Mouse (Mus musculus): ENCODE data around the gene Lgr4. TPM values are rescaled to one million over a fixed set of nuclear protein-coding genes. Genes with fewer than 3 reads are reported as not detected.

Lgr4 gene
- polyA plus RNA-seq, 1 experiment from 2014 or later = 18.2 TPM

DNA sequence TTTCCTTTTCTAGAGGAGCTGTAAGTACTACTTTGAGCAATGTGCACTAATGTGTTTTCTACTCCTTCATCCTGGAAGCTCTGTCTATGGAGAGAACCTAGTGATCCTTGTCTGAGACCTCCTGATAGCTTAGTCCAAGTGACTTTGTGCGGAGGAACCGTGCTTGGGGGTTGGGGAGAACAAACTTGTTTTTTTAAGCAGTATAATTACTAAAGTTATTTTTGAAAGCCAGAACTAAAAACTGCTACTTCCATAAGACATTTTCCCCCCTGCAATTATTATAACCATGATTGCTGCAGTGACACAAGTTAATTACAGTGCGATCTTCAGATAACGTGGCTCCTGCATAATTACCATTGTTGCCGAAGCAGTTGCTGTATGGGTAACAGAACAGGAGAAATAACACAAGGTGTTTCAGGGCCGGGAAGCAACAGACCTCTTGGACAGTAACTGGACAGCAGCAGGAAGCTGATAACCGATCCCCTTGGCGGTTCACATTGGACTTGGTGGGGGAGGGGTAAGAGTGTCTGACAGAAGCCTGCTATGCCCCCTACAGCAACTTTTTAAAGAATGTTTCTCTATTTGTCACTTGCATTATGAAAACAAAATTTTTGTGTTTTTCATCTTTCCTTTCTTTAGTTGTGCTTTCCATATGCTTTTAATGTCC, 53.4 kb downstream of the Lgr4 start:
- Histone ChIP-seq H3K4me1 (peaks cover 13% of the 10 kb centered on the region), H3K9ac (no peak overlapping the region), H3K27ac (no peak overlapping the region), H3K4me3 (no peak overlapping the region), H3K36me3 (peaks cover 3% of the 10 kb centered on the region; the same call in 1 of the 2 replicates), H3K27me3 (replicated peaks) (no peaks in the 10 kb centered on the region), H3K9me3 (no peaks in the 10 kb centered on the region), H3K4me2 (replicated peaks) (no peak overlapping the region)
- 66% methylated on average over 8 of the region's 8 CpGs for WGBS
- no peak for ATAC-seq (ENCODE audit: low FRiP score, low read depth)

DNA sequence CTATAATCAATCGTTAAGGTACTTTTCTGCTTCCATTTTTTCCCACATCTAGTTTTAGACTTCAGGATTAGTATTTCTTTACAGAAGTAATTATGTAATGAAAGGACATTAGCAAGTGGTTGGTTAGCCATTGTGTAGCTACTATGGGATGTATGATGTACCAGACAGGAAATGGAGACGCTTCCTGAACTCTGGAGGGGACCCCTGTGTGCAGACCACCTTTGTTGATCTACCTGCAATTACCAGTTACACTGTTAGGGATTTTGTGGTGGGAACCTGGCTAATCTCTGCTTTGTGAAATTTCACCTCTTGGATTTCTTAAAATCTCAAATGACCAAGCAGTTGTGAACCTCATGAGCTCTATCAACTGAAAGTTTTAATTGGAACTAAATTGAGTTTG, 54.9 kb downstream of the Lgr4 start:
- H3K9me3 ChIP-seq = no peaks in the 10 kb centered on the region
- no peak overlapping the region for H3K4me2 ChIP-seq (replicated peaks)
- H3K36me3 ChIP-seq = peaks cover 3% of the 10 kb centered on the region; the same call in 1 of the 2 replicates
- 95% methylated on average over 2 of the region's 2 CpGs for WGBS
- no peak for ATAC-seq (ENCODE audit: low FRiP score, low read depth)
- peaks cover 13% of the 10 kb centered on the region for H3K4me1 ChIP-seq
- H3K27ac ChIP-seq = no peak overlapping the region
- no peaks in the 10 kb centered on the region for H3K27me3 ChIP-seq (replicated peaks)
- H3K4me3 ChIP-seq = no peak overlapping the region
- no peak overlapping the region for H3K9ac ChIP-seq

DNA sequence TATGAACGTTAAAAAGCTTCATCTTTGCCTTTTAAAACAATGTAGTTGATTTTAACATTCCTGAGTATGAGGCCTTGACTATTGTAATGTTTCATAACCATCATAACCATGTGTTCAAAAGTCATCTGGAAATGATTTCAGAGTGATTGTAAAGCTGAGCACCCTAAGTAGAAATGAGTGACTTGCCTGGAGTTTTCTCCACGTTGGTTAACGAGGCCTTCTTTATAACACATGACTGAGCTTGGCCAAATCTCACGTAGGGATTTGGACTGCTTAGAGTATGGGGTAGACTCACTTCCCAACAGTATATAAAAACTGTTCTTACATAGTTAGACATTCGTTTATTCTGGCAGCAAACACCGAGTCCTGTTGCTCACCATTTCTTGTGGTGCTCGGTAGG, 55.5 kb downstream of the Lgr4 start:
- no peak for ATAC-seq (ENCODE audit: low FRiP score, low read depth)
- Histone ChIP-seq H3K4me1 (peaks cover 13% of the 10 kb centered on the region), H3K27ac (no peak overlapping the region), H3K4me2 (replicated peaks) (no peak overlapping the region), H3K9ac (no peak overlapping the region), H3K27me3 (replicated peaks) (no peaks in the 10 kb centered on the region), H3K4me3 (no peak overlapping the region), H3K36me3 (peaks cover 3% of the 10 kb centered on the region; the same call in 1 of the 2 replicates), H3K9me3 (no peaks in the 10 kb centered on the region)
- 86% methylated on average over 7 of the region's 7 CpGs for WGBS

DNA sequence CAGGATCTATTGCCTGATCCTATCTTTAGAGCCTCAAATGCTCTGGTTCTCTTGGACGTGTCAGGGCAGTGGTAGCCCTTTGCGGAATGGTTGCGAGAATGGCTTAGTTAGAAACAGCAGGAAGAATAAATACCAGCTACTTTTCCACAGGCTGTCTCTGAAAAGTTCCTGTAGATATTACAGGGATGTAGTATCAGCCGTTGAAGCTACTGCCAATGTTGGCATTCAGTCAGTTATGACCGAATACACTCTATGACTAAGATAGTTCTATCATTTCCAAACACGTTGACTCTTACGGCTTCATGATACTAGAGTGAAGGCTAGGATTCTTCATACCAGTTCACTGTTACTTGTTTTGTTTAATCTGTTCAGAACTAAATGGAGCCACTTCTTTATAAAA, 57.4 kb downstream of the Lgr4 start:
- WGBS = 96% methylated on average over 7 of the region's 7 CpGs
- no peak for ATAC-seq (ENCODE audit: low FRiP score, low read depth)
- Histone ChIP-seq H3K9ac (no peak overlapping the region), H3K4me1 (peaks cover 7% of the 10 kb centered on the region; the same call in 1 of the 2 replicates), H3K36me3 (peaks cover 3% of the 10 kb centered on the region; the same call in 1 of the 2 replicates), H3K9me3 (no peaks in the 10 kb centered on the region), H3K27ac (no peak overlapping the region), H3K4me3 (no peak overlapping the region), H3K27me3 (replicated peaks) (no peaks in the 10 kb centered on the region), H3K4me2 (replicated peaks) (no peak overlapping the region)

DNA sequence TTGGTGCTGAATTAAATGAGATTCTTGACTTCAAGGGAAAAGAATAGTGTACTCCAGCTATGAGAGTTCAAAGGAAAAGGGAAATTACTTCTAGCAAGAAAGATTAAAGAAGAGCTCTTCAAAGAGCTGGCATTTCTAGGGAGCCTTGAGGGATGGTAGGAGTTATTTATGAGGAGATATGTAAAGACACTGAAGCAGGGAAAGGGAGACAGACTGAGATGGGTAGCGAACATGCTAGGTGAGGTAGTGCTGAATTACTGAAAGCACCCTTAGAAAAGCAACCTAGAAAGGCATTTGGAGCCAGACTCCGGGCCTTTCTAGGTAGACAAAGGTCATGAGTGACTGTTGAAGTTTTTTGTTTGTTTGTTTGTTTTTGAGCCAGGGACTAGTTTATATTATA, 58.7 kb downstream of the Lgr4 start:
- ATAC-seq (ENCODE audit: low FRiP score, low read depth) = no peak
- no peak overlapping the region for H3K4me2 ChIP-seq (replicated peaks)
- no peak overlapping the region for H3K27ac ChIP-seq
- H3K9ac ChIP-seq = no peak overlapping the region
- no peaks in the 10 kb centered on the region for H3K9me3 ChIP-seq
- no peaks in the 10 kb centered on the region; the same call in 1 of the 2 replicates for H3K4me1 ChIP-seq
- no peak overlapping the region for H3K4me3 ChIP-seq
- 87% methylated on average over 2 of the region's 2 CpGs for WGBS
- H3K27me3 ChIP-seq (replicated peaks) = no peaks in the 10 kb centered on the region
- peaks cover 3% of the 10 kb centered on the region; the same call in 1 of the 2 replicates for H3K36me3 ChIP-seq

DNA sequence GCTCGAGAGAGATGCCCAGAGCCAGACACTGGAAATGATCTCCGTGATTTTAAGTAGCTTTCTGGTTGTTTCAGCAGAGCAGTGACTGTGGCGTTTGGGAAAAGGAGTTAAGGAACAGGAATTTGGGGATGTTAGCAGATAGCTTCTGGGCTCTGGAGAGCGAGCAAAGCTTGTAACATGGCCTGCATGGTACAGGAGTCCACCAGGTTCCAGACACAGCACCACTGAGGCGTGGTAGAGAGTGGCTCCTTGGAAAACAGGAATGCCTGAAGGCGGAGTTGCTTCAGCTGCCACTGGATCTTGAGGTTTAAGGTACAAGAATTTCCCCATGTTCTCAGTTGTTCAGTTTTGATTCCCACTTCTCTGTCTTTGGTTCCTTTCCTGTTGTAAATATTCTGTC, 59.9 kb downstream of the Lgr4 start:
- 88% methylated on average over 6 of the region's 6 CpGs for WGBS
- H3K4me3 ChIP-seq = no peak overlapping the region

DNA sequence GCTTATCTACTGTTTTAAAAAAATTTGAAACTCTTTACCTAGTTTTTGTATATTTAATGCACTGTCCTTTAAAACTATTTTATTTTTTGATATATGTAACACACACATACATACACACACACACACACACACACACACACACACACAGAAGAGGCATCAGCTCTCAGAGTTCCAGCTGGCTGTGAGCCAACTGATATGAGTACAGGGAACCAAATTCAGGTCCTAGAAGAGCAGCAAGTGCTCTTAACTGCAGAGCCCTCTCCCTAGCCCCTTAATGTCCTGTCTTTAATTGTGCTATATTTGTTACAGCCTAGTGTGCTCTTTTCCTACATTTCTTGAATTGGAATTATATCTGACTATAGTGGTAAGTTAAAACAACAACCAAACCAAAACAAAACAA, 61.8 kb downstream of the Lgr4 start:
- no peak overlapping the region for H3K9ac ChIP-seq
- H3K4me2 ChIP-seq (replicated peaks) = no peak overlapping the region

More for the DNA sequence above, 59.9 kb downstream of the Lgr4 start:
- H3K4me2 ChIP-seq (replicated peaks) = no peak overlapping the region
- H3K27me3 ChIP-seq (replicated peaks) = no peaks in the 10 kb centered on the region
- no peak overlapping the region for H3K9ac ChIP-seq
- ATAC-seq (ENCODE audit: low FRiP score, low read depth) = no peak
- H3K27ac ChIP-seq = no peak overlapping the region
- H3K36me3 ChIP-seq = peaks cover 3% of the 10 kb centered on the region; the same call in 1 of the 2 replicates
- no peaks in the 10 kb centered on the region; the same call in 1 of the 2 replicates for H3K4me1 ChIP-seq
- H3K9me3 ChIP-seq = no peaks in the 10 kb centered on the region

DNA sequence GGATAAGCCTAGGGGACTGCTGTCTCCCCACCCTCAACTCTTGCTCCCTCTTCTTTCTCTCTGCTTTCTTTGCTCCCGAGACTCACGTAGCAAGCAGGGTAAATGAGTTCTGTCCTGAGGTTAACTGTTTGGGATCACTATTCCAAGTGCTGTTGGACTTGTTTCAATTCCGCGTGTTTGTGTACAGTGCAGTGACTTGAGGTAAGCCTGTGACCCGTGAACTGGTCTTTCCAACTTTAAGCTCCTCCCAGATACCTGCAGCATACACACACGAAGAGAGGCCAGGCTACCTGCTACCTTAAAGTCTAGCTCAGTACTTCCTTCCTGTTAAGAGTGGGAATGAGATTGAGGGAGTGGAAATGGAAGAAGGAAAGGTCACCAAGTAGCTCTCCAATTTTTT, 66.0 kb downstream of the Lgr4 start:
- Histone ChIP-seq H3K4me3 (no peak overlapping the region), H3K9ac (no peak overlapping the region), H3K4me1 (peaks cover 28% of the 10 kb centered on the region), H3K27me3 (replicated peaks) (no peaks in the 10 kb centered on the region), H3K4me2 (replicated peaks) (no peak overlapping the region), H3K9me3 (no peaks in the 10 kb centered on the region), H3K27ac (no peak overlapping the region), H3K36me3 (no peaks in the 10 kb centered on the region)
- WGBS = 92% methylated on average over 6 of the region's 6 CpGs
- no peak for ATAC-seq (ENCODE audit: low FRiP score, low read depth)

More for the DNA sequence above, 61.8 kb downstream of the Lgr4 start:
- Histone ChIP-seq H3K36me3 (peaks cover 3% of the 10 kb centered on the region; the same call in 1 of the 2 replicates), H3K4me3 (no peak overlapping the region), H3K4me1 (no peaks in the 10 kb centered on the region; the same call in 1 of the 2 replicates), H3K27ac (no peak overlapping the region), H3K9me3 (no peaks in the 10 kb centered on the region), H3K27me3 (replicated peaks) (no peaks in the 10 kb centered on the region)
- ATAC-seq (ENCODE audit: low FRiP score, low read depth) = no peak

DNA sequence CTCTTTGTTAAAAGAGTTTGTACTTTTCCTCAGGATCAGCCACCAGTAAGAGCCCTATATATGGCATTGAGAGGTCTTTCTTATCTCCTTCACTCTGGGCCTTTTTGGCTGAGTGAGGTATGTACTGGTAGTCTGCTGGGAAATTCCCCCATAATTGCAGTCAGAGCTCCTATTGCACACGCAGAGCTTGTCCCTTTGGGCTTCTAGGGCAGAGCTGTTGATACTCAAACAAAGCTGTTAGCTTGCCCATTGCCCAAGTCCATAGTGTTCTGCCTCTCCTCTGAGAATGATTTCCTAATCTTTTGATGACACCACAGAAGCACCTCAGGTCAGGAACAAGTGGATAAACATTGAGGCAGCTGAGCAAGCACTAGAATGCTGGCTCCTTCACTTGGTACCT, 67.5 kb downstream of the Lgr4 start:
- no peaks in the 10 kb centered on the region for H3K36me3 ChIP-seq
- H3K9ac ChIP-seq = no peak overlapping the region
- H3K9me3 ChIP-seq = no peaks in the 10 kb centered on the region
- no peak overlapping the region for H3K4me3 ChIP-seq
- no peaks in the 10 kb centered on the region for H3K27me3 ChIP-seq (replicated peaks)
- WGBS = 61% methylated on average over 1 of the region's 1 CpGs
- no peak for ATAC-seq (ENCODE audit: low FRiP score, low read depth)
- peaks cover 33% of the 10 kb centered on the region for H3K4me1 ChIP-seq
- no peak overlapping the region for H3K4me2 ChIP-seq (replicated peaks)
- no peak overlapping the region for H3K27ac ChIP-seq

DNA sequence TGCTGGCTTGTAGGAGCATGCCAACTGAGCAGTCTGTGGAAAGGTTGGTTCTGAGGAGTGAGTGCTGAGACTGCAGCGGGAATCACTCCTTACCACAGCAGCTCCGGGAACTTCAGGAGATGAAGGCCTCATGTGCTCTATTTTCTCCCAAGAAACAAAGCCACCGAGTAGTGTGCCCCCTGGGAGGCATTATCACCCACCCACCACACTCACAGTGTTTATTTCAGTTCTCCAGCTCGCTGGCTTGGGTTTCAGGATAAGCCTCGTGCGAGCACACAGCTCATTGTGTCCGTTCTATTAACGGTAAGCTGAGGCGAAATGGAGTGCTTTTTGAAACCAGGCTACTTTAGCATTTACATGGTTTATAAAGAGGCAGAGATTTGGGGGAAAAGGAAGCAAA, 68.1 kb downstream of the Lgr4 start:
- Histone ChIP-seq H3K9me3 (no peaks in the 10 kb centered on the region), H3K9ac (no peak overlapping the region), H3K4me2 (replicated peaks) (no peak overlapping the region), H3K36me3 (no peaks in the 10 kb centered on the region), H3K27me3 (replicated peaks) (no peaks in the 10 kb centered on the region), H3K27ac (no peak overlapping the region), H3K4me3 (no peak overlapping the region), H3K4me1 (peaks cover 39% of the 10 kb centered on the region)
- ATAC-seq (ENCODE audit: low FRiP score, low read depth) = no peak
- 61% methylated on average over 9 of the region's 9 CpGs for WGBS

DNA sequence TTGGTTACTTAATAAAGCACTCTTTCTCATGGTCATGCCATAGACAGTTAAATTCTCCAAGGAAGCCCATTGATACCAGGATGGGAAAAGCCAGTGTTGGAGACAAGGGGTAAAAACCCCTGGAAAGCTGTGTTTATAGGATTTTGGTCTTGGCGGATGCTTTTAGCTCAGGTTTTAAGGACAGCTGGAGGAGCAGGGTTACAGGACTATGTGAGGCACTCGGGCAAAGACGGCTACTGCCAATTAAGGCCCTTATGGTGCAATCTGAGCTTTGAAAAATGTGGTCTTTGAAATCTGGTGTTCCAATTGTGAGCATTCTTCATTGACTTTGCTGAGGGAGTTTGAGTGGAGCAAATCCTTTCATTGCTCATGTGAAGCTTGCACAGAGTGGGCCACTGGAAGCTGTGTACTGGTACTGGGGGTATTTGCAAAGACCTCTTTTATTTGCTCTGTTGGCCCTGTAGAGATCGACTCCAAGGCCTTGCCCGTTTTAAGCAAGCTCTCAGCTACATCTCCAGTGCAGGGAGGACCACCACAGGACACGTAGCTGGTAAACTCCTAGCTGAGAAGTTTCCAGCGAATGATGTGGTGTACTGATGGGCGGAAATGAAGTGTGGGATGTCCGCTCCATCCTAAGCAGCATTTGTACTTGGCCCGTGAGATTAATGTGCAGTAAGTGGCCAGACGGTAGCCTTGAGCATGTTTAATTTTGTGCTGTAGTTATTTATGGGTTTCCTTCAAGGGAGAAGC, 68.8 kb downstream of the Lgr4 start:
- Histone ChIP-seq H3K36me3 (no peaks in the 10 kb centered on the region), H3K4me1 (peaks cover 45% of the 10 kb centered on the region), H3K4me2 (replicated peaks) (no peak overlapping the region), H3K9ac (no peak overlapping the region), H3K27ac (no peak overlapping the region), H3K4me3 (no peak overlapping the region), H3K9me3 (no peaks in the 10 kb centered on the region), H3K27me3 (replicated peaks) (no peaks in the 10 kb centered on the region)
- no peak for ATAC-seq (ENCODE audit: low FRiP score, low read depth)
- WGBS = 60% methylated on average over 11 of the region's 11 CpGs

DNA sequence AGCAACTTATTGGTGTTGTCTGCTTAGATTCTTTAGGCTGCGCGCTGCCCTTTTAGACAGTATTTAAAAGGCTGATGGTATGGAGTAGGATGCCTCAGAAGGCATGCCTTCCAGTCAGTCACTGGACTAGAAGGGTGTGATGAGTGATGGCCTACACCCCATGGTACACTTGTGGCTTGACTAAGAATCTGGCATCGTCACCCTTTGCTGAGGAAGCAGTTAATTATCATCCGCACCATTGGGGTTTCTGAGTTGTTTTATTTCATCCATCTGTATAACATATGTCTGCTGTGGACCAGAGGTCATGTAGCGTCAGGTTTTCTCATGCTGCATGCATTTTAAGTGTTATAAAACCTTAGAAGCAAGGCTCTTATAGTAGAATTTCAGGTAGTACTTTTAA, 70.5 kb downstream of the Lgr4 start:
- ATAC-seq (ENCODE audit: low FRiP score, low read depth) = no peak
- H3K4me2 ChIP-seq (replicated peaks) = no peak overlapping the region
- no peak overlapping the region for H3K4me3 ChIP-seq
- no peak overlapping the region for H3K27ac ChIP-seq
- H3K9ac ChIP-seq = no peak overlapping the region
- no peaks in the 10 kb centered on the region for H3K36me3 ChIP-seq
- no peaks in the 10 kb centered on the region for H3K27me3 ChIP-seq (replicated peaks)
- H3K9me3 ChIP-seq = no peaks in the 10 kb centered on the region
- 52% methylated on average over 5 of the region's 5 CpGs for WGBS
- peaks cover 51% of the 10 kb centered on the region for H3K4me1 ChIP-seq

Data from neural tube, embryonic 12.5 days (tissue).